Mouse (Mus musculus): ENCODE data around the gene Ms4a14.
"Not testable (repeated sequence)": the region's sequence is repeated elsewhere in the genome, so short reads cannot be mapped to it uniquely, and the experiment has no call there.

The Ms4a14 gene

DNA sequence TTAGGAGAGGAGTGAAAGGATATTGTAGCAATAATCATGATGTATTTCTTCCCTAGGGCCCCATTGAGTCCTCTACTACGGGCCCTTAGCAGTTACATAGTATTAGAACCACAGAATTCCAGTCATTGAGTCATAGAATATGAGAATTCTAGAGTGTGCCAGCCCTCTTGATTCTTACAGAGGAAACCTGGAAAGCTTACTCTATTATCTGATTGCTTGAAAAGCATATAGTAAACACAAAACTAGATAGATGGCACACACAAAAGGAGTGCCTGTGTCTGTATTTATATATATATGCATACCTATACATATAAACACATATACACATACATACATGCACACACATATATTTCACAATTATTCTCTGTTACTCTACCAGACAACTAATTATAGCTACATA, at the start of gene Ms4a14:
Ms4a14 (minus strand) TSS at position 101 of the 400 bp plus-strand sequence.
- no peak for DNase-seq (ENCODE audit: low read depth)

GRCm38 (mm10) chr19:11362002-11362401, 47.7 kb upstream of the Ms4a14 start:
- peak; percentile 88 for DNase-seq (ENCODE audit: low read depth)

- peak; percentile 76 for DNase-seq (ENCODE audit: low read depth)
Observed at GRCm38 (mm10) chr19:11360106-11360505, 45.9 kb upstream of the Ms4a14 start.

- DNase-seq (ENCODE audit: low read depth) = peak; percentile 90
Observed at GRCm38 (mm10) chr19:11355730-11356129, 41.5 kb upstream of the Ms4a14 start.

GRCm38 (mm10) chr19:11351878-11352277, 37.6 kb upstream of the Ms4a14 start:
- peak; percentile 74 for DNase-seq (ENCODE audit: low read depth)

- peak; percentile 22 for DNase-seq (ENCODE audit: low read depth)
Observed at GRCm38 (mm10) chr19:11349698-11350481, 35.6 kb upstream of the Ms4a14 start.

DNA sequence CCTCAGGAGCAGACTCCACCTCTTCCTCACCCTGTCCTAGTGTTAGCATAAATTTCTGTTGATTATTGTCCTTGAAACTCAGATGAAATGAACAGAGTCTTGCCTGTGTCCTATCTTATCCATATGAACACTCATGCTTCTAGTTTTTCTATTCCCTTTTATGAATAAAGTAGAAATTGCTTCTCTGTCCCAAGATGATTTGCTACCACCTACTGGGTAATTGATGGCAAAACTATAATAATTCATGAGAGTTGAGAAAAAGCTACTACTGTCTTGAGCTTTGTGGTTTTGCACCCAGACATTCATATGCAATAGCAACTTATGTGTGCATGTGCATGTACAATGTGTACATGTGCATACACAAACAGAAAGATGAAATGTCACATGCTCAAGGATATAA, 29.7 kb upstream of the Ms4a14 start:
- no peak for DNase-seq (ENCODE audit: low read depth)

DNA sequence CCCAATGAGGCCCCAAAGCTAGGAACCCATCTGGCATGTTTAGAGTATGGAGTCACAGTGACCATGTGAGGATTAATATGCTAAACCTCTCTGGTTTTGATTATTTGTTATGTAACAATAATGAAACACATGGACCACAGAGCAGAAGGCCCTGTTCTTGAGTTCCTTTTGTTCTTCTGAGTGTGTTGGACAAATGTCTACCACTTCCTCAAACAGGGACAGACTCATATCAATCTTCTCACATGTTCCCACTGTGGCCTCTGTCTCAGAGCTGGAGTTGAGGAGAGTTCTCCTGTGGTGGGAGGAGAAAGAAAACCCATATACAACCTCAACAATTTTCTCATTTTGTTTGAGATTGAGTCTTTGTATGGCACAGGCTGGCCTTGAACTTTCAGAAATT, 28.9 kb upstream of the Ms4a14 start:
- DNase-seq (ENCODE audit: low read depth) = no peak

DNA sequence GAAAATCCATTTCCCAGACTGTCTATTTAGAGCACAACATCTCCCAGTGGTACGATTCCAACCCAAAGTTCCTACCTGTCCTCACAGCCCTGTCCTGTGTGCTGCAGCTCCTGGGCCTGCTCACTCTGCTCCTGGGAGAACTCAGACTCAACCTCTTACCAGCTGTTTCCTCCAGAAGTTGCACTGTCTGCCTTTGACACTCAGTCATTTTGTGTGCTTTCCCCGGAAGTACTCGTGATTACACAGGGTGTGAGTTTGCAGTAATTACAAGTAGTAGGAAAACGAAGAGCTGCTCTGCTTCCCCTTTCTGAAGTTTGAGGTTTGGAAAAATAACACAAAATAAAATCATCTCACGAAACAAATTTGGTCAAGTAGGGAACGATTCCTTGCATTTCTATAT, 21.7 kb upstream of the Ms4a14 start, which contains the start of gene Ms4a7:
Ms4a7 (minus strand) TSS at position 215 of the 400 bp plus-strand sequence.
- DNase-seq (ENCODE audit: low read depth) = no peak

- DNase-seq (ENCODE audit: low read depth) = no peak
Observed at GRCm38 (mm10) chr19:11321123-11321522, 6.9 kb upstream of the Ms4a14 start.

GRCm38 (mm10) chr19:11316786-11317185, 2.5 kb upstream of the Ms4a14 start:
- no peak for DNase-seq (ENCODE audit: low read depth)

DNA sequence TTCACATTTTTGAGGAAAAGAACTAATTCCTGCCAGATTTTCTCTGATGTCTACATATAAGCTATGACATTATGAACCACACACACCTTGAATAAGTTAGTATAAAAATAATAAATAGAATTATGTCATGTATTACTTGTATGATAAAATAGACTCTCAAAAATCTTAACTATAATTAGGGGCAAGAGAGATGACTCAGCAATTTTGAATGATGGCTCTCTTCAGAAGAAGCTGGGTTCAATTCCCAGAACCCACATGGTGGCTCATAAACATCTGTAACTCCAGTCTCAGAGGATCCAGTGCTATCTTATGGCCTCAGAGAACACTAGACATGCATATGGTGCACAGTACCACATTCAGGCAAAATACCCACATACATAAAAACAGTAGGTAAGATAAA, 5.4 kb downstream of the Ms4a14 start:
- DNase-seq (ENCODE audit: low read depth) = no peak

DNA sequence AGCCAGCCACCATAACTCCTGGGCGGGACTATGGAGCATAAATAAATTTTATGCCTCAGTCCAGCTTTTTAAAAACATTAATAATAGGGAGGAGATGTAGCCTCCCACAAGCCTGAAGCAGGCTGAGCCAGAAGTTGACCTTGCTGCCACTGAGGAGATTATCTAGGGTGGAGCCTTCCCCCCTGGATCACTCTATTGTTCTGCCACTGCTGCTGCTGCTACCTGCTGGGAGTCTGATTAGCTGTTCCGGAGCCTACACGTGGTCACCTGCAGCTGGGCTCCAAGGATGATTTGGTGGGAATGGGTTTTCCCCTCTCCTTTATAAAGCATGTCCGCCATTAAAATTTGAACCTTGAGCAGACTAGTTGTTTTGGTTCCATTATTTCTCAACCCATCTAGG, 14.7 kb downstream of the Ms4a14 start:
- not testable (repeated sequence) for DNase-seq (ENCODE audit: low read depth)

- no peak for DNase-seq (ENCODE audit: low read depth)
Observed at GRCm38 (mm10) chr19:11298939-11299338, 15.3 kb downstream of the Ms4a14 start.

GRCm38 (mm10) chr19:11293616-11294015, 20.6 kb downstream of the Ms4a14 start:
- DNase-seq (ENCODE audit: low read depth) = not testable (repeated sequence)

DNA sequence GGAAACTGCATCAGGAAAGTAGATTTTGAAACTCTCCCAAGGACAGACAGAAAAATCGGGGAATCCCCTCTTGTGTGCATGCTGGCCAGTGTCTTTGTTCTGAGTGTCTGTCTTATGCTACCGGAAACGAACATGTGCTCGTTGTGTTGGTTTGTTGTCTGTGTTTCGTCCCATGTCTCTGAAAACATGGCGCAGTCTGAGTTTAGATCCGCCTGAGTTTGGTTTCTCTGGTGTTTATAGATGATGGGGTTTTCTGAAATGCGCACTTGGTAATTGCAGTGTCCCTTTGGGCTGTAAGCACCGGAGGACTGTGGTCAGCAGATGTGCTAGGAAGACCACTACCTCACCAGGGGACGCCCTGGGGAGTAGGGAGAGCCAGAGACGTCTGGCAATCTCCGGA, 21.3 kb downstream of the Ms4a14 start:
- peak; percentile 45 for DNase-seq (ENCODE audit: low read depth)

- DNase-seq (ENCODE audit: low read depth) = no peak
Observed at GRCm38 (mm10) chr19:11283773-11284172, 30.5 kb downstream of the Ms4a14 start, which contains the start of gene Ms4a5. Gene Ms4a5, minus strand, starts transcription at chr19:11283873.

- DNase-seq (ENCODE audit: low read depth) = no peak
Observed at GRCm38 (mm10) chr19:11280223-11280622, 34.0 kb downstream of the Ms4a14 start.

DNA sequence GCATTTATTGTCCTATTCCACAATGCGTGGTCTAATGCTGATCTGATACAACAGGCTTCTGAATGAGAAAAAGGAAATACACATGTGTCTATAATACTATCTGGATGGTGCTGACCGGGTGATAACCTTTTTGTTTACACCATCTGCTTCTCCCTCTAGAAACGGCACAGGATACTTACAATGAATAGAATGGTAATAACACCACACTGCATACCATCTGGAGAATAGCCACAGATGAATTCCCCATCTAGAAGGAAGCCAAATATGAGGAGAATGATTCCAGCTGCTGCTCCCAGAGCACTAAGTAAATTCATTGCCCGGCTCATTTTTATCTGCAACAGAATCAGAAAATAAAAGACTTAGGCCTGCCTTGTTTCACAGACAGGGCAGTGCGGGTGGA, 37.8 kb downstream of the Ms4a14 start:
- no peak for DNase-seq (ENCODE audit: low read depth)

DNA sequence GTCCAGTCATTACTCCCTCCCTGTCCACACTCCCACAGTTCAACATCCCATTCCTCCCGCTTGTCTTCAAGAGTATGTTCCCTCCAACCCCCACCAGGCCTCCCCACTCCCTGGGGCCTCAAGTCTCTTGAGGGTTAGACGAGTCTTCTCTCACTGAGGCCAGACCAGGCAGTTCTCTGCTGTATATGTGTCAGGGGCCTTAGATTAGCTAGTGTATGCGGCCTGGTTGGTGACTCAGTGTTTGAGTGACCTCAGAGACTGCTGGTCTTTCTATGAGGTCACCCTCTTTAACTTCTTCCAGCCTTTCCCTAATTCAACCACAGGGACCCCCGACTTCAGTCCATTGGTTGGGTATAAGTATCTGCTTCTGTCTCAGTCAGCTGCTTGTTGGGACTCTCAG, 47.3 kb downstream of the Ms4a14 start:
- no peak for DNase-seq (ENCODE audit: low read depth)

GRCm38 (mm10) chr19:11266052-11266845, 48.0 kb downstream of the Ms4a14 start, which contains the start of gene Ms4a1:
Gene Ms4a1, minus strand, starts transcription at chr19:11266241.
- no peak for DNase-seq (ENCODE audit: low read depth)

- DNase-seq (ENCODE audit: low read depth) = no peak
Observed at GRCm38 (mm10) chr19:11264602-11265185, 49.6 kb downstream of the Ms4a14 start.

DNA sequence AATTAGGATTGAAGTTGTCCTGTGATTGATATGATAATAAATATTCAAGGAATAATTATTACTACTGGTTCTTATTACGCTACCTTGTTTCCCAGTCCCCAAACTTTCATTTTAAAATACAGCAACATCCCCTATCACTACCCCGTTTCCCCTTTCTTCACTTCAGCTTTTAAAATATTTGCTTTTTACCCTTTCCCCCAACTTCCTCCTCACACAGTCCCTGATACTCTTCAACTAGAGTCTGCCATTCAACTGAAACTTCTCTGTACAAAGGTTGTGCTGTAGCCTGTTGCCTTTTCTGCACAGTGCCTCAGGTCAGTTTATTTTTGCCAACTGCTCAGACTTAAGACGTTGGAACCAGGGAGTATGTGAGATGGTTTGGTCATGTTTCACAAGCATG, 50.7 kb downstream of the Ms4a14 start:
- DNase-seq (ENCODE audit: low read depth) = no peak
